Mouse (Mus musculus) telencephalon, adult 2 months (tissue): ENCODE results near the gene Zfp276.
"Not testable (repeated sequence)": the region's sequence is repeated elsewhere in the genome, so short reads cannot be mapped to it uniquely, and the experiment has no call there.

ENCODE experiments used
- DNase-seq: peaks from one replicate; pipeline ENCODE4 v3.0.0-alpha.2; 2011; ENCODE audit warnings: low read depth, low spot score

Zfp276 gene

DNA sequence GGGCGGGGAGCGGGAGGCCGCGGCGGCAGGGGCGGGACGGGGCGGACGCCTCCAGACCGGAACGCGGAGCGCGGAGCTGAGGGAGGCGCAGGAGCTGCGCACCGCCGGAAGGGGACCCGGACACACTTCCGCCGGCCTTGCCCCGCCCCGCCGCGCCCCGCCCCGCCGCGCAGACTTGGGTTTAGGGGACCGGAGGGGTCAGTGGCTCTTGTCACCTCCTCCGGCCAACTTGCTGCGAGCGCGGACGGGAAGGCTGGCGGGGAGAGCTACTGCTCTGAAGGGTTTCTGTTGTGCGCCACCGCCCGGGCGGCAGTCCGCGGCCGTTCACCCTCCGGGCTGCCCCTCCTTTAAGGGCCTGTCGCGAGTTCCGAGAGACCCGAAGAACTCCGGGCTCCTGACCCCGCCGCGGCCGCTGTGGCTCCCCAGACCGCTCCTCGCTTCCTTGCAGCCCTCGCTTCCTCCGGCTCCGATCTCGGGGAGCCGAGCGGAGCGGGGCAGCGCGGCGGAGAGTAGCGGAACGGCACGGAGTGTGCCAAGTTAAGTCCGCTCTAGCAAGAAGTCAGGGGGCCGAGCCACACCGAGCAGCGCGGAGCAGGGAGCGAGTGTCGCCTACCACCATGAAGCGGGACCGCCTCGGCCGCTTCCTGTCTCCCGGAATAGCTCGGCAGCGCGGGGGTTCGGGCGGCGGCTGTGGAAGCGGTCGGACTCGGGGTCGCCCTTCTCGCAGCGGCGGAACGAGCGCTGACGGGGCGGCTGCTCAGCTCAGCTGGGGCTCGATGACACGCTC, at the start of gene Zfp276, which contains the start of gene Vps9d1:
Gene Zfp276 (plus strand): TSS at position 97 of the 787 bp plus-strand sequence.
Gene Vps9d1 (minus strand): TSS at position 250 of the 787 bp plus-strand sequence.
- DNase-seq, result no peak

DNA sequence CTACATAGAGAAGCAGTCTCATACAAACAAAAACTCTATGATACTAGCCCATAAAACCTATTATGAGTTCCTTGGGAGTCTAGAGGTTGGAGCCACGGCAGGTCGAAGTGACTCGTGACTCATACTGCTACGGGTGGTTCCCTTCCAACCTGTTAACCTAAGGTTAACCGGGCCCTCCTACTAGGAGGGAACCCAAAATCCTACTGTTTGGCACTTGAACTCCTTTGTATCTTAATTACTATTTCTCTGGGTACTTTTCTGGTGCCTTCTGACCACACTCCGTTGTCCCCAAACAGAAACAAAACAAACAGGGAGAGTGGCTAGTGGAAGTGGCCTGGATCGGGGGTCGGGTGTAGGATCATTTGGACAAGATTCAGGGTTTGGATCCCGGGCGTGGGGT, 42.1 kb upstream of the Zfp276 start:
- no peak for DNase-seq

DNA sequence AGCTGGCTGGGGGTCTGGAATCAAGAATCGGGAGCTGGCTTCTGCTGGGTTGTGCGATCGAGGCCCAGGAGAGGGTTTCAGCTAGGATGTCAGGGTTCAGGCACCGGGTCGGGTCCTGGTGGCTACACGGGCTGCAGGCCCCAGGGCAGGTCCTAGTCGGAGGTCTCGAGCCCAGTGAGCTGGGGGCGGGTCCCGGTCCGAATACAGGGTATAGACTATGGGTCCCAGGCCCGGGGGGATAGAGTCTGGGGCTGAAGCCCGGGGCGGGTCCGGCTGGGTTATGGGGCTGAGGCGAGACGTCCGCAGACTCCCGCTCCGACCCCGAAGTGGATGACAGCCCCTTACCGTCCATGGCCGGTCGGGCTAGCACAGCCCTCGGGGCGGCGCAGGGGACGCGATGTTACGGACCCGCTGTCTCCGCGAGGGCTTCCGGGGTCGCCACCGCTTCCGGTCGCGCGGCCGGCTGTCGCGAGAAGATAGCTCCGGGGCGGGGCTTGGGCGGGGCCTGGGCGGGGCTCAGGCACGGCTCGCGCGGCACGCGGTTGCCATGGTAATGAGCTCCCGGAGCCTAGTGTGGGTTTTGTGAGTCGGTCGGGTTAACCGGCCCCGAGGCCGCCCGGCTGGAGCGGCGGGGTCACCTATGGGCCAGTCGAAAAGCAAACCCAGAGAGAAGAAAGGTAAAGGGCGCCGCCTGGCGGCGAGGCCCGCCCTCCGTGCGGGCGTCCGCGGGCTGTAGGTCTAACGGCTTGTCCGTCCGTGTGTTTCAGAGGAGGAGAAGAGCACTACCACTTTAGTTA, 41.5 kb upstream of the Zfp276 start, which contains the start of the genes Chmp1a and Spata33:
Gene Chmp1a (minus strand): TSS at position 443 of the 797 bp plus-strand sequence.
Gene Spata33 (plus strand): TSS at position 512 of the 797 bp plus-strand sequence.
- no peak for DNase-seq

DNA sequence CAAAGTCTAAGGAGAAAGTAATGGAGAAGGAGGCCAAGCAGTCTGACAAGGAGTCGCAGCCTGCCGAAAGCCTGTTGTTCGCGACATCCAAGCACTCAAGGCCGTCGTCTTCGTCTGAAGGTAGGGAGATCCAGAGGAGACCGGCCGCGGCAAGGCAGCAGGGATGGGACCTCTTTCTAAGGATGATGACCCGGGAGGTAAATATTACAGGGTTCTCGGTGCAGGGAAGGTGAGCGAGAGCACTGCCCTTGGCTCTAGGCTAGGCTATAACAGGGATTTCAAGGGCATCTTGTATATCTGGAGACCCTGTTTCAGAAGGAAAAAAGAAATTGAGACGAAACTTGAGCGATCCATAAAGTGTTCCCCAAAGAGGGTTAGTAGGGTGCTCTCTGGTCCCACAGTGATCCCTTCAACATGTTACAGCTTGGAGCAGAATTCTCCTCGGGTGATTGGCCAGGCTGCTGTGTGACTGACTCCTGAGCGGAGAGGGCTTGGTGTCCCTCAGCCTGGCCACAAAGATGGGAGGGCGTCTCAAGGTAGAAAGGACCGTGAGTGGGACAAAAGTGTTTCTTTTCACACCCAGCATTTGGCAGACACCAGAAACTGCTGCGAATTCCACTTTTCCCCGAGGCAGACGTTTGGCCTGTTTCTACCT, 40.8 kb upstream of the Zfp276 start:
- no peak for DNase-seq

DNA sequence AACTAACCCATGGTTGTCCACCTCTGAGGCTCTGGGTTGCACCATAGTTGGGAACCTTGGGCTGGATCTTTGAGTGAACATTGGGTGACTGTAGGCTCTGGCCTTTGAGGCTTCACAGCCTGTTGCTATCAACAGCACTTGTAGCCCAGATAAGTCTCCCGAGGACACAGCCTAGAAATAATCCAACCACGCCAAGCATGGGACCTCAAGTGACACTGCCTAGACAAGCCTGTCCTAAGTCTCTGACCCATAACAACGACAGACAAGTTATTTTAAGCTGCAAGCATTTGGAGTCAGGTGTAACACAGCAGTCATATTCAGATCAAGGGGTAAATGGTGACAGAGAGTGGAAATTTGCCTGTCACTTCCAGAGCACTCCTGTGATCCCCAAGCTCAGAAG, 38.6 kb upstream of the Zfp276 start:
- no peak for DNase-seq

DNA sequence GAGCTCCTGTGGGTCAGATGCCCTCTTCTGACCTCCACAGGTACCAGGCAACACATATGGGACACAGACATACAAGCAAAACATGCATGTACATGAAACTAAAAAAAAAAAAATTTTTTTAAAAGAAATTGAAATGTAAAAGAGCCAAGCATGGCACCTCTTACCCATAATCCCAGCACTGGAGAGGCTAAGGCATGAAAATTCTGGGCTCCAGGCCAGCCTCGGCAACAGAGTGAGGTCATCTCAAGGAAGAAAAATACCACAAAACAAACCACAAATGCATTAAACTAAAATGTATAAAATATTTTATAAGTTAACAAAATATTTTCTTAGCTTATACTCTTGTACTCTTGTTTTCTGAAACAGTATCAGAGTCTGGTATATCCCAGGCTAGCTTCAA, 33.1 kb upstream of the Zfp276 start:
- DNase-seq, result no peak

DNA sequence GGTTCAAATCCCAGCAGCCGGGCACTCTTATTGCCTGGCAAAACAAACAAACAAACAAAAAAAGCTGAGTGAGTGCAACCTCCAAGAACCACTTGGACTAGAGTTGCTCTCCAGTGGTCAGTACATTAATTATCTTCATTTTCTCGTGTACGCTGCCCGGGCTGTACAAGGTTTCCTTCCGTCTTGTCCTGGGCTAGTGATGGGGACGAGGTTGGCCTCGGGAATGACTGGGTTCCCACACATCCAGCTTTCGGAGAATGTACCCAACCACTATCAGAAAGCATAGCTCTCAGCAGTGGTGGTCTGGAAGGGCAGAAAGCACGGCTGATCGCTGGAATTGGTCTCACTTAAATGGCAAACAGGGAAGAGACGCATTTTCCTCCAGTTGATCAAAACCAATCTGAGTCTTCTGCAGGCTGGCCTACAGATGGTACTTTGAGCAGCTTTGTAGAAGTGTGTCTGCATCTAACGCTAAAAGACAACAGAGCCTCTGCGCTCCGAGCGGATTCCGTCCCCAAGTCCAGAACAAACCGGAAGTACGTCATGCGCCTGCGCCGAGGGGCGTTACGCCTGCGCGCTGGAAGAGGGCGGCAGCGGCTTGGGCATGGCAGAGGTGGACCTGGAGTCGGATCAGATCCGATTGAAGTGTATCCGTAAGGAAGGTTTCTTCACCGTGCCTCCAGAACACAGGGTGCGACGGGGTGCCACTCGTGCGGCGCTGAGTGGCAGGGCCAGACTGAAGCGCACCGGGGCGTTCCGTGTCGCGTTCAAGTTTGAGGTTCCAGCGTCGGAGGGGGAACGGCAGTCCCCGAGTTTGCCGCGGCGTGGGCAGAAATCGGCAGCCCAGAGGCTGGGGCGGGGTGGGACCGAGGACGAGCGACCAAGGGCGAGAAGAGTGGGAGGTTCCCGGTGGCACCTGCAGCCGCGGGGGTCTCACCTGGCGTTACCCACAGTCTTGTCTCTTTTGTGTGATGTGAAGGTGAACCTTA, 29.4 kb upstream of the Zfp276 start, which contains the start of gene Cdk10:
Gene Cdk10 (plus strand): TSS at position 565 of the 989 bp plus-strand sequence.
- DNase-seq, result peak; percentile 90

DNA sequence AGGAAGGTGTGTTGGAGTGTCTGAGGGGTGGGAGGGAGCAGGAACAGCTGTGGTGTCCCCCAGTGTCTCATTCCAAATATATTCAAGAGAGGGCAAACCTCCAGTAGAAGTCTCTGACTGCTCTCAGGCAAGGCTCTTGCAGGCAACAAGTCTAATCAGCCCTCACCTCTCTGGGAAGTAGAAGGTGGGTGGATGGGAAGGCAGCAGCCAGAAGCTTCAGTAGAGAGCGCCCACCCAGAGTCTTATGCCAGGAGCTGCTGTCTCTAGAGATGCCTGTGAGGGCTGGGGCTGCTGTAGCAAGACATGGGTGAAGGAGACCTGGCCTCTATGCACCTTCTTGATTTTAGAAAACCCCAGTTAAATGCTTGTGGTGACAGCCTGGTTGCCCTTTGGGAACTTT, 25.6 kb upstream of the Zfp276 start:
- no peak for DNase-seq

DNA sequence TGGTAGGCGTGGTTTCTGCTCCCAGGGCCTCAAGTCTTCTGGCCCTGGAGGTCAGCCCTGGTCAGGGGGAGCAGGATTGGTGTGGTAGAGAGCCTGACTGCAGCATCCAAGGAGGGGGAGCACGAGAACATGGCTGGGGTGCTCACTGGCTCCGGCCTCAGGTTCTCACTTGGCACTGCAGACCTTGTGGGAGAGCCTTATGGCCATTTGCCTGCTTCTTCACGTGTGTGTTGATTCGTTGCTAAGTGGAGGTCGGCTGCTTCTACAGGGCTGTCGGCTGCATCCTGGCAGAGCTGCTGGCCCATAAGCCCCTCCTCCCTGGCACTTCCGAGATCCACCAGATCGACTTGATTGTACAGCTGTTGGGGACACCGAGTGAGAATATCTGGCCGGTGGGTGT, 23.7 kb upstream of the Zfp276 start:
- DNase-seq, result not testable (repeated sequence)

DNA sequence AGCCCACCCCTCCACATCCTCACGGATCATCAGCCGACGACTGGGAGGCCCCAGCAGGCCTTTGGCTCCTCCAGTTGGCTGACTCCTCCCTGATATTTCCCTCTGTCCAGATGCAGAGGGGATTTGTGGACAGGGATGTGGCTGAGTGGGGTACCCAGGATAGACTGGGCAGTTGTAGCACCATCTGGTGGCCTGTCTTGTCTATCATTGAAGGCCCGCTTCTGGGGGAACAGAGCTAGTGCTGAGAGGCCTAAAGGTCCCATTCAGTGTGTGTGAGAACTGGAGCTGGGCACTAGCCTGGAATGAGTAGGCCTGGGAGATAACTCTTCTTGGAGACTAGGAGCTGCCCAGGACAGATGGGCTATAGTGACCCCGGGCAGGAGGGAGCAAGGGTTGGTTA, 22.3 kb upstream of the Zfp276 start:
- DNase-seq, result no peak

DNA sequence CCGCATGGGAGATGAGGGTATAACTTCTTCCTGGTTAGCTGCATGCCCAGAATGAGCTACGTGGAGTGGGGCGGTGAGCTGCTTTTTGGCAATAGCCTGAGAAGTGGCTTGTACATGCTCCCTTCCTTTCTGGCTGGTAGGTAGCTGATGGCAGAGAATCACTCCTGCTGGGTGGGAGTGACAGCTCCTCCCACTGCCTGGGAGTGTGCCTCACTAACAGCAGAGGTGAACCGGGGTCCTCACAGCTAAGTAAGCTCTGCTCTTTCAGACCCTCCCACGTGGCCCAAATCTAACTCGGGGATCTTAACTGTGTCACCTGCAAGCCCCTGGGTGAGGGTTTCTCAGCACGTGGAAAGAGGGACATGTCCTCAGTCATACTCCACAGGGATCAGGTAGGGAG, 21.4 kb upstream of the Zfp276 start:
- no peak for DNase-seq

DNA sequence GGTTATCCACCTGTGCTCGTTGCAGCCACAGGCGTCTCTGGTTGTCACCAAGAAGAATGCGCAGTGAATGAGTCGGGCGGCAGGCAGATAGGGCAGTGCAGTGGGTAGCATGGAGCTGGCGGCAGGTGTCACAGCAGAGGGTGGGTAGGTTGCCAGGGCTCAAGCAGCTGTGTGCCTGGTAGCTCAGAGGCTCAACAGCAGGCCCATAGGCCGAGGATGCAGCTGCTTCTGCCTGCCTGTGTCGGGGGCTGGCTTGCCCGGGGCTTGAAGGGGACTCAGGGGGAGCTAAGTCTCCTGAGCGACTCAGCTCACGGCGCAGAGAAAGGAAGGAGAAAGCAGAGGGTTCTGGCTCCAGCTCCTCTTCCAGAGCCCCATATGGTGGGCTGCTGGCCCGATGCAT, 20.7 kb upstream of the Zfp276 start:
- no peak for DNase-seq

DNA sequence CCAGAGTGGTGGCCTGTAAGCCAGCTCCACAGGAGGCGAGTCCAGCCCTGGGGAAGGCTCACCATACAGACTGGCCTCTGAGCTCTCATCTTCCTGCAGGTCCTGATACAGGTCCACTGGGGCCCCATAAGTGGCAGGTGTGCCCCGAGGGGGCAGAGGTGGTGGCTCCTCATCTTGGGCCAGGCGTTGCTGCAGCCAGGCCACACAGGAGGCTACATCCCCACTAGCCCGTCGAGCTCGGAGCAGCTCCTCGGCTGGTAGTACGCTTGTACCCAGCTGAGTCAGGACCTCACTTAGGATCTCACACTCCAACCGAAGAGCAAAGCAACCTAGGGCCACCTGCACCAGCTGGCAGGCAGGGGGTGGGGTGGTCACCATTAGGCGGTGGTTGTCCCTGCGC, 20.2 kb upstream of the Zfp276 start:
- DNase-seq, result no peak

DNA sequence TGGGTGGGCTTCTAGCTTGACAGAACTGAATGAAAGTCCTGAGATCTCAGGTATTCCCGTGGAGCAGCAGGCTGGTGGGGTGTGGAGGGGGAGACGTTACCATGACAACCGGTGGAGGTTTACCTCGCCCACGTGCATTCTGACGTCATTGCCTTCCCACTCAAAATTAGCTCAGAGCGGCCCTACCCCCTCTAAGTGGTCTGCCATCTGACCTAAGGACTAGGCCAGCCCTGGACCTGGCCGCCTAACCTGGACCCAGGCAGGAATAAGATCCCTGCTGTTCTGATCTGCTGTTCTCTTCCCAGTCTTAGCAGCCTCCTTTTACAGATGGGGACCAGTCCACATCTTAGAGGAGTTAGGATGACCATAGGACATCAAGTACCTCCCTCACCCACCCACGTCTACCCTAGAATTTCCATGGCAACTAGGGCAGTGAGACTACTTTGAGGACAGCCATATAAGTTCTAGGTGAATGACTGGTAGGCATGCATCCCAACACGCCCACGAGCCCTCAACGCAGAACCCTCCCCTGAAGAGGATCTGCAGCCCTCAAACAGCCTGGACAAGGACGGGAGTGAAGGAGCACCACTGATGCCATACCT, 19.0 kb upstream of the Zfp276 start:
- peak; percentile 89 for DNase-seq

DNA sequence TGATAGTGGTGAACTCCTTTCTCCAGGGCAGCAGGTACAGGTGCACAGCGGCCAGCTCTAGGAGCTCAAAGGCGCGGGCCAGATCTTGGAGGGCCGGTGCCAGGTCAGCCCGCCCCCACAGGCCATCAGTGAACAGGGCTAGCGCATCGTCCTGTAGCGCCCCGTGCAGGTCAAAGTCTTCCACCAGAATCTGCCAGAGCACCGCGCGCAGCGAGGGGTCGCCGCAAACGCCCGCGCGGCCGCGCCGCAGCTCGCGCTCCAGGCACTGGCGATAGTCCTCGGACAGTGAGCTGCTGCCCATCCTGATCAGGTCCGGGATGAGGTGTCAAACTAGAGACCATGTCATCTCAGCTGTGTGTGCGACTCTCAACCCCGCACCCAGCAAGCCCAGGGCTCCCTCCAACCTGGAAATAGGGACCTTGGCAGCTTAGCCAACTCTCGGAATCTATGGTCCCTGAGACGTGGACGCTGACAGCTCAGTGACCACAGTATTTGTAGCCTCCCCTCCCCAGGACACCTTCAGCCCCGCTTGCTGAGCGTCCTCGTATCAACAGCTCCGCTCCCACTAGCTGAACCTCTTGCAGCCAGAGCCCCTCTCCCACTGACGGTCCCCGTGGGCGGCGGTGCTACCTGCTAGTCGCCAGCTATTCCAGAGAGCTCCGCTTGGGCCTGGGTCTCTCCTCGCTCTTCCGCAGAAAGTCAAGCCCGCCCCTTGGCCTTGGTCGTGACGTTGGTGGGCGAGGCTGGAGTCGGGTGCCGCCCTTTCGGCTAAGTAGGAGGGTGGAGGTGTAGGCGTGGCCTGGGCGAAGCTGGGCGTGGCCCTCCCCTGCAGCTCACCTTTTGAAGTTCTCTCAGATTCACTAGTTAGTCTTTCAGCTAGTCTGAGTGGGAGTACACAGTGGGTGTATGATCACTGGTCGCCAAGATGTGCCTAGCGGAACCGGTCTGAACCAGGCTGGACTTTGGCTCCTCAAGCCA, 18.2 kb upstream of the Zfp276 start, which contains the start of gene Spata2l:
Gene Spata2l (minus strand): TSS at position 714 of the 978 bp plus-strand sequence.
- DNase-seq, result peak; percentile 85

DNA sequence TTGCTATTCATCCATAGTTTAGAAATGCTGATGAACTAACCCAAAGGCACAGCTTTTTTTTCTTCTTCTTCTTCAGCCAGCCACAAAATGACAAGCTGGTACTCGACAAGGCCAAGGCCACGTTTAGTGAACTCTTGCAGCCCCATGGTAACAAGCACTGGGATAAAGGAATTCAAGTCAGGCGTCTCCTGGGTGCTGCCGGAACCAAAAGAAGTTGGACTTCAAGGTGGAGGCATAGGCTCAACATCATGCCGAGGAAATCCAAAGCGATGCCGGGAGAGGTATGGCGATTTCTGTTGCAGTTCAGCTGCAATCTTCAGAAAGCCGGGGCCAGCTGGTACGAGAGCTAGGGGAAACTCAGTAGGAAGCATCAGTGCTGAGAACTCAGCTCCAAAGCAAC, 14.6 kb upstream of the Zfp276 start:
- no peak for DNase-seq

DNA sequence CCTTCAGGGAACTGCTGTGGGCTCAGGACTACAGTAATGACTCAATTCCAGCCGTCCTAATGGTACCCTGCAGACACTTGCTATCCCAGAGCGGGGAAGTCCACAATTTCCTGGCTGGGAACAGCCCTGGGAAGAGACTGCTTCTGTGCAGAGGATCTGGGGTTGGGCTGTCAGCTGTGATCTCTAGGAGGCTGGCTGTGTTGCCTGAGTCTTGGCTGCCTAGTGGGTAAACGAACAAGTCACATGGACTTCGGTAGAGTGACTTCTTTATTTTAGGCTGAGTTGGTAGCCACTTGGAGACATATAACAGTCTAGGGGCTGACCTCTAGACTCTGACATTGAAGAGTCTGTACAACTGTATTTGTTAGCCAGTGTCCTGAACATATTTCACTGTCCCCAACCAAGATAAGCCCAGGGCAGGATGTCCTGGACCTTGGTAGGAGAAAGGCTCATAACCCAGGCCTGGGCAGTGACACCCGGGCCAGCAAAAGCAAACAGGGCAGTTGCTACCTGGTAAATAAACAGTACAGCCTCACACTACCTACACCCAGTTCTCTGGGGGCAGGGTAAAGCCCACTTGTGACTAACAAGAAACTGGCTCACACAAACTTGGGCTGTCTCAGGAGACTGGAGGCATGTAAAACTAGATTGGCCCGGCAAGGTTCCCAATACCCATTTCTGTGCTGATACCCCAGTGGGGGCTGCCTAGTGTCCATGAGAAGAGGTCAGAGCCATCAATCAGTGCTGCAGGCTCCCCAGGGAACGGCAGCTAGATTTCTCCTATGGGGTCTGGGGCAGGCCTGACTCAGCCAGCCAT, 11.7 kb upstream of the Zfp276 start:
- no peak for DNase-seq

DNA sequence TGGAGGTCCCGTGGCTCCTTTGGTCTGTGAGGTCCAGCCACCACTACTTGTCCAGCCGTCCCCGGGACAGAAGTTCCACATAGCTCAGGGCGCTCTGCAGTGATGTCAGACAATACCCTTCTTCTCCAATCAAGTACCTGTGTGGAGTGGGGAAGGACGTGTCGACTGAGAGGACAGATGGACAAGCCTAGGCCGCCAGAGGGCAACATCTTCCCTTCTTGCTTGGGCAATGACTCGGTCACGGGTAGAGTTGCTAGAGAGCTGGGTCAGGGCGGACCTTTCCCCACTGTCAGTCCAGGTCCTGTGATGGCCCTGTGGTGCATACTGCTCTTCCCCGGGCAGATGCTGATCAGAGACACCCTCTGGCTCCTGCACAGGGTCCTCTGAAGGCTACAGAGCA, 10.9 kb upstream of the Zfp276 start:
- DNase-seq, result no peak
